Comparison of ENCODE assay signal across 17 mouse cellular contexts in genomic region chr1:161662241-161662640, GRCm38 (mm10).
"Had no signal": no experiment of that assay in that cellular context is flagged by ENCODE, and none has a peak within 500 bp of the region (broad histone marks: within the 10 kb centered on the region; RNA-seq: fewer than 3 reads in every experiment).

No protein-coding gene starts in this region.

- DNase-seq: kidney, adult 11 months; kidney, adult 9 months; kidney, postnatal 10 days; kidney, postnatal 4 days; lung, adult 2 months; lung, postnatal 10 days; lung, postnatal 4 days; midbrain, embryonic 14.5 days; right cerebral cortex, adult 18-20 months; spleen, adult 18-20 months; thymus, adult 2 months; thymus, postnatal 25 days had no signal

- H3K9me3 ChIP-seq: limb, embryonic 13.5 days; midbrain, embryonic 10.5 days had no signal

- H3K4me1 ChIP-seq: limb, embryonic 13.5 days; midbrain, embryonic 10.5 days; neural tube, embryonic 15.5 days had no signal

- H3K4me2 ChIP-seq: limb, embryonic 13.5 days; neural tube, embryonic 15.5 days had no signal

- H3K36me3 ChIP-seq: limb, embryonic 13.5 days; midbrain, embryonic 10.5 days; neural tube, embryonic 15.5 days had no signal

- H3K27me3 ChIP-seq: limb, embryonic 13.5 days; neural tube, embryonic 15.5 days had no signal

- H3K9ac ChIP-seq: limb, embryonic 13.5 days; liver, embryonic 14.5 days; neural tube, embryonic 15.5 days had no signal

- H3K4me3 ChIP-seq: limb, embryonic 13.5 days; midbrain, embryonic 10.5 days; myocyte; neural tube, embryonic 15.5 days had no signal

- H3K27ac ChIP-seq: limb, embryonic 13.5 days; liver, embryonic 14.5 days; midbrain, embryonic 10.5 days; neural tube, embryonic 15.5 days had no signal
